Mouse (Mus musculus): ENCODE measurements around the gene Lmntd1. TPM values are rescaled to one million over a fixed set of nuclear protein-coding genes. Genes with fewer than 3 reads are reported as not detected.
"Not testable (repeated sequence)": the region's sequence is repeated elsewhere in the genome, so short reads cannot be mapped to it uniquely, and the experiment has no call there.

The Lmntd1 gene
- total and polyA plus RNA-seq, 3 experiments = 0.21 to 1.2 (median 0.75) TPM

DNA sequence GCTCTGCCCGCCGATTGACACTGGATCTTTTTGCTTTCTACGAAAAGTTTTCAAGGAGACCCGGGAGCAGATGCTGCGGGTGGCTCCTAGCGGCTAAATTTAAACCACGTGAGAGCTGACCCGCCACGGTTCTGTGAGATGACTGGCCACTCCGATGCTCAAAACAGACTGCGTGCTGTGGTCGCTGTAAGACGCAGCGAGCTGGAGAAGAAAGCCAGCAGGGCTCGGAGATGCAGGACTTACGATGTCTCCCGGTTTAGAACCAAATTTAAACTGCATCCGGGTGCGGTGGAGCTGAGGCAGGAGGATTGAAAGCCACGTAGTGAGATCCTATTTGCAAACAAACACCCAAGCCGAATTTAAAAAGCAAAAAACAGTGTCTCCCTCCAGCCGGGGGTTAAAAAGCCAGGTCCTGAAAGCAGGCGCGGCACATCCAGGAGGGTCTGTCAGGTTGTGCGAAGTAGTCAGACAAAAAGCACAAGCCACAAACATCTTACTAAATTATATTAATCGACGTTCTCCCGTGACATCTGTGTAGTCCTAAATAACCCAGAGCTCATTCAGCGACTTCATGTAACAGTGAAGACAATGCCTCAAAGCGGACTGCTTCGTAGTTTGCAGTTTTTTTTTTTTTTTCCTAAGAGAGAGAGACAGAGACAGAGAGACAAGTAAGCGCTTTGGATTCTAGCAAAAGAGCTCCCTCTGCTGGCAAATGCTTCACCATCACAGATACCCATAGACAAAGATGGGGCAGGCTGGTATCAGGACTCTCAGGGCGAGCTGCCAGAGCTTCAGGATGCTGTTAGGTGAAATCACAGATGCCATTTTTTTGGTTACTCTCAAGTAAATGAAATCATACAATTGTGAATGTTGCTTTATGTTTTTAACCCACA is 272.6 kb downstream of the Lmntd1 start:
- peak; percentile 88 for DNase-seq

GRCm38 (mm10) chr6:145340657-145341146 is 273.4 kb downstream of the Lmntd1 start:
- peak; percentile 98 for DNase-seq

GRCm38 (mm10) chr6:145339956-145340656 is 274.0 kb downstream of the Lmntd1 start:
- peak; percentile 84 for DNase-seq

- peak; percentile 16 for DNase-seq
Observed at GRCm38 (mm10) chr6:145338571-145339294, 275.4 kb downstream of the Lmntd1 start.

DNA sequence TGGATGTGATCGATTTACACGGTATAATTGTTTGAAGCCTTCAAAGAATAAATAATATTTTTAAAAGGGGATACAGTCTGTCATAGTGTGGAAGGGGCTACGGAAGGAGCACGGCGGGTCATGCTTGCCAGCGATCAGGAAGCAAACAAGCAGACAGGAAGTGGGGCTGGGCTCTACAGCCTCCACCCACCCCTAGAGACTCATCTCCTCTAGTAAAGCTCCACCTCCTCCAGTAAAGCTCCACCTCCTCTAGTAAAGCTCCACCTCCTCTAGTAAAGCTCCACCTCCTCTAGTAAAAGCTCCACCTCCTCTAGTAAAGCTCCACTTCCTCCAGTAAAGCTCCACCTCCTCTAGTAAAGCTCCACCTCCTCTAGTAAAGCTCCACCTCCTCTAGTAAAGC is 276.6 kb downstream of the Lmntd1 start:
- DNase-seq = not testable (repeated sequence)

DNA sequence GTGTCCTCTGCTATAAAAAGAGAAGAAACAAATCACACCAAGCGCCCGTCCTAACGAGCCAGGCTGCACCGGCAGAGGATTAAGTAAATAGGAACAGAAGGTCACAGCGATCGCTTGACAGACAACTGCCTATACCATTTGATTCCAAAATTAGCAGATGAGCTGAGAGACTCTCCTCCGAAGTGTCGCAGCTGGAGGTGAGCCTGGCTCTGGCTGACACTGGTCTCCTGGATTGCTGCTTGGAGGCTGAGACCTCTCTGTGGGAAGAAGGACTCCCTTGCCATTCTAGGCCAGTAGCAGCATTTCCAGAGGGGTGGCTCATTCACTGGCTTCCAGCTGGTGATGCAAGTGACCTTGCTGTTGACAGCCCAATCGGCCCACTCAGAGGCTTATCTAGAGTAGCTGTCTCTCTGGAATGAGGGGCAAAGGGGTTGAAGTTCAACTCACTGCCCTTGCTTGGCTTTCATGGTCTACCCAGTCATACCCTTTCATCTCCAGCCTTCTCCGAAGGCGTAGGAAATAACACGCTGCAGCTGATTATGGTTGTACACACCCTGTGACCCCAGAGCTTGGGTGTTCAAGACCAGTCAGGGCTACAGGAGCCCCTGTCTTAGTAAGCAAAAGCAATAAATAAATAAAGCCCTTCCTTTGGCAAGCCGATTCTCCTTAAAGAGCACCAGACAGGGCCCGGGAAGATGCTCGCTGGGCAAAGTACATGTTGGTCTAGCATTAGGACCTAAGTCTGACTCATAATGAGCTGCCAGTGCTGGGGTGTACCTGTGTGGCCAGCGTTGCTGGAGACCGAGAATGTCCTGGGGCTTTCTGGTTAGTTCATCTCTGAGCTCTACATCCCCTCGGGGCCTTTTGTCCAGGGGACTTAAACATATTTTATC is 278.0 kb downstream of the Lmntd1 start:
- peak; percentile 86 for DNase-seq

- DNase-seq = no peak
Observed at GRCm38 (mm10) chr6:145334211-145334610, 279.9 kb downstream of the Lmntd1 start.

GRCm38 (mm10) chr6:145326141-145326806 is 287.8 kb downstream of the Lmntd1 start:
- no peak for DNase-seq

- DNase-seq = no peak
Observed at GRCm38 (mm10) chr6:145325095-145325494, 289.0 kb downstream of the Lmntd1 start.

DNA sequence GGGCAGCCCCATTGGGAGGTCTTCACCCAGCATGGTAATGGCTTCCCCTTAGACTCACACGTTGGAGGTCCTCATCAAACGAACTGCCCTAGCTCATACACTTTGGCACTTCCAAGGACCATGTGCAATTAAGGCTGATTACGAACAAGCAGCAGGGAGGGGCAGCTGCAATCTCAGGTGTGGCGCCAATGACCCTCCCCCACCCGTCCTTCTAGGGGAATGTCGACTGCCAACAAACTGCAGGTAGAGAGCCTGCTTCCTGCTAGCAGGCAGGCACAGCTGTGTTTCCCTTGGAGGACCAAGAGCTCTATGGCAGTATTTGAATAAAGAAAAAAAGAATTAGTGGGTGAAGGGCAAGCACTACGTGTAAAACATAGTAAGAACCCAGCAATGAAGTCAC is 289.6 kb downstream of the Lmntd1 start:
- no peak for DNase-seq

DNA sequence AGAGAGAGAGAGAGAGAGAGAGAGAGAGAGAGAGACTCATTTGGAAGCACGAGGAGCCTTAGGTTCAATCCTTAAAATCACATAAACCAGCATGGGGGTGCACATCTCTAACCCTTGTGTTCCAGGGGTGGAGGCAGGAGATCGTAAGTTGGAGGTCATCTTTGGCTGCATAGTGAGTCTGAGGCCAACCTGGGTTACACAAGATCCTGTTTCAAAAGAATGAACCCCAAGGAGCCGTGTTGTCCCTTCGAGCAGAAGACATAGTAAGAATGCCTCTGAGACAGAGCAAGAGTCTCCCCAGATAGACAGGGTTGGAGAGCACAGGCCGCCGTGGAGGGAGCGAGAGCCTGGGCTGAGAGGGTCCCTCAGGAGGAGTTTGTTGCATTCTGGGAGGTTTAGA is 291.9 kb downstream of the Lmntd1 start:
- DNase-seq = no peak

DNA sequence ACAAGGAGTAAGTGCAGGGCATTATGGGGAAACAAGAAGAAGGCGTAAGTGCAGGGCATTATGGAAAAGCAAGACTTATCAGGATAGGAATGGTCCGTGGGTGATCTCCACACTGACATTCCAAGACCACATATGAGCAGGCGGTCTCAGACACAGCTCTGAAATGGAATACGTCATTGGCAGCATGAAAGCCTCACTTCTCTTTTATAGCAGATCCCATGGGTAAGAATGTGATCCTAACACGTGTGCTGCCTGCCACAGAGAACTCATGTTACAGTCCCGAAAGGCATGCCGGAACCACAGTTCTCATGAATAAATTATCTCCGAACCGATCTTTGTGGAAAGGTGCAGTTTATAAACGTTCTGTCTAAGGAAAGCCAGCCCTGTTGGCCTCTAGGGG is 294.0 kb downstream of the Lmntd1 start:
- DNase-seq = no peak

Other genes with a start within 250 kb of the Lmntd1 start
- not detected for gene Tuba3b, start 1.4 kb upstream of the Lmntd1 start, total RNA-seq (2021)
- gene Tuba3b, start 1.4 kb upstream of the Lmntd1 start, polyA plus RNA-seq (2012; rRNA removed) = not detected in 2 replicates
- gene Rassf8, start 132.4 kb upstream of the Lmntd1 start, total RNA-seq (2021) = 10 to 100 TPM; 77.5 to 85.2 TPM
- 13.6 and 18.6 TPM in 2 replicates for gene Rassf8, start 132.4 kb upstream of the Lmntd1 start, polyA plus RNA-seq (2012; rRNA removed)